Mouse (Mus musculus) neural tube, embryonic 14.5 days (tissue): ENCODE data around the gene D5Ertd579e. TPM values are rescaled to one million over a fixed set of nuclear protein-coding genes. Genes with fewer than 3 reads are reported as not detected.

Source experiments
- ATAC-seq: fragments of 200-750 bp; cut with Nextera tagmentation; 2 replicates; pipeline ENCODE4 v1.8.0; 2017; ENCODE audit warnings: low read depth, mild to moderate bottlenecking, moderate TSS enrichment, moderate library complexity
- H3K27ac ChIP-seq: fragments of 300-500 bp; sonication (generic); 2 replicates; pipeline ENCODE4 v1.5.1; 2014; ENCODE audit warnings: low read depth, mild to moderate bottlenecking, control low read depth, low read length, moderate library complexity, mixed read lengths
- H3K27me3 ChIP-seq: fragments of 300-500 bp; sonication (generic); 2 replicates; pipeline ENCODE4 v1.6.1; 2014; ENCODE audit warnings: low read length; ENCODE audit not compliant: control insufficient read depth, insufficient read depth
- H3K36me3 ChIP-seq: fragments of 300-500 bp; sonication (generic); 2 replicates; pipeline ENCODE4 v1.6.1; 2014; ENCODE audit warnings: low read length, mixed read lengths; ENCODE audit not compliant: control insufficient read depth, insufficient read depth
- H3K4me1 ChIP-seq: fragments of 300-500 bp; sonication (generic); 2 replicates; pipeline ENCODE4 v1.6.1; 2014; ENCODE audit warnings: low read length; ENCODE audit not compliant: control insufficient read depth, insufficient read depth
- H3K4me2 ChIP-seq: fragments of 300-500 bp; sonication (generic); 2 replicates; pipeline ENCODE4 v1.6.1; 2014; ENCODE audit warnings: mild to moderate bottlenecking, low read depth, low read length, control low read depth
- H3K4me3 ChIP-seq: fragments of 300-500 bp; sonication (generic); 2 replicates; pipeline ENCODE4 v1.5.1; 2014; ENCODE audit warnings: low read depth, low read length, control low read depth, mixed read lengths
- H3K9ac ChIP-seq: fragments of 300-500 bp; sonication (generic); replicated peaks from 2 replicates; pipeline ENCODE4 v1.6.1; 2014; ENCODE audit warnings: low read depth, mild to moderate bottlenecking, control low read depth, low read length, mixed read lengths
- H3K9me3 ChIP-seq: fragments of 300-500 bp; sonication (generic); 2 replicates; pipeline ENCODE4 v1.6.1; 2016; ENCODE audit warnings: low read length; ENCODE audit not compliant: control insufficient read depth
- WGBS: fragments of 180-500 bp; shearing (Covaris S2); extraction: QIAGEN DNeasy Blood & Tissue Kit; methylation state at CpG from one replicate; pipeline ENCODE4 v1.1.7; 2014; 5-methylcytosine and 5-hydroxymethylcytosine counted together
- polyA plus RNA-seq: library from polyadenylated mRNA; unstranded; fragments of >200 nt; fragmentation: Nextera tagmentation; extraction: Ambion mirVana; gene quantifications from 2 replicates; pipeline ENCODE4 v1.2.1, GENCODE M21; 2014

Gene D5Ertd579e
- polyA plus RNA-seq, 1 experiment from 2014 or later, result 46.8 TPM

- no peaks in the 10 kb centered on the region for H3K36me3 ChIP-seq
- H3K27ac ChIP-seq, result no peak overlapping the region
- H3K9ac ChIP-seq, result no peak overlapping the region
- H3K4me3 ChIP-seq, result no peak overlapping the region
- no peaks in the 10 kb centered on the region for H3K9me3 ChIP-seq
- H3K4me1 ChIP-seq, result no peaks in the 10 kb centered on the region
- no peaks in the 10 kb centered on the region for H3K27me3 ChIP-seq
- no peak for ATAC-seq
- 82% methylated on average over 7 of the region's 7 CpGs for WGBS
- no peak overlapping the region for H3K4me2 ChIP-seq
Measured at GRCm38 (mm10) chr5:36731901-36732652, 36.3 kb upstream of the D5Ertd579e start.

GRCm38 (mm10) chr5:36730689-36731088, 34.9 kb upstream of the D5Ertd579e start:
- no peak for ATAC-seq
- 67% methylated on average over 3 of the region's 3 CpGs for WGBS
- H3K4me3 ChIP-seq, result no peak overlapping the region
- H3K27me3 ChIP-seq, result no peaks in the 10 kb centered on the region
- no peak overlapping the region for H3K27ac ChIP-seq
- H3K4me2 ChIP-seq, result no peak overlapping the region
- H3K4me1 ChIP-seq, result no peaks in the 10 kb centered on the region
- H3K36me3 ChIP-seq, result no peaks in the 10 kb centered on the region
- H3K9ac ChIP-seq, result no peak overlapping the region
- H3K9me3 ChIP-seq, result no peaks in the 10 kb centered on the region

- Histone ChIP-seq H3K9me3 (no peaks in the 10 kb centered on the region), H3K27me3 (no peaks in the 10 kb centered on the region), H3K9ac (no peak overlapping the region), H3K4me1 (no peaks in the 10 kb centered on the region), H3K4me2 (no peak overlapping the region), H3K27ac (no peak overlapping the region), H3K4me3 (no peak overlapping the region), H3K36me3 (no peaks in the 10 kb centered on the region)
- ATAC-seq, result no peak
- 91% methylated on average over 2 of the region's 2 CpGs for WGBS
Measured at GRCm38 (mm10) chr5:36729923-36730322, 34.1 kb upstream of the D5Ertd579e start.

GRCm38 (mm10) chr5:36729086-36729473, 33.3 kb upstream of the D5Ertd579e start:
- H3K4me2 ChIP-seq, result no peak overlapping the region
- no peak overlapping the region for H3K9ac ChIP-seq
- H3K9me3 ChIP-seq, result no peaks in the 10 kb centered on the region
- no peak for ATAC-seq
- H3K4me3 ChIP-seq, result no peak overlapping the region
- H3K36me3 ChIP-seq, result no peaks in the 10 kb centered on the region
- H3K27ac ChIP-seq, result no peak overlapping the region
- no peaks in the 10 kb centered on the region for H3K4me1 ChIP-seq
- no peaks in the 10 kb centered on the region for H3K27me3 ChIP-seq
- 81% methylated on average over 4 of the region's 4 CpGs for WGBS

- no peak overlapping the region for H3K4me2 ChIP-seq
- no peaks in the 10 kb centered on the region for H3K27me3 ChIP-seq
- H3K36me3 ChIP-seq, result no peaks in the 10 kb centered on the region
- no peaks in the 10 kb centered on the region for H3K9me3 ChIP-seq
- H3K4me1 ChIP-seq, result no peaks in the 10 kb centered on the region
- no peak overlapping the region for H3K4me3 ChIP-seq
- ATAC-seq, result no peak
- WGBS, result 79% methylated on average over 8 of the region's 8 CpGs
- no peak overlapping the region for H3K9ac ChIP-seq
- H3K27ac ChIP-seq, result no peak overlapping the region
Measured at GRCm38 (mm10) chr5:36728403-36729085, 32.7 kb upstream of the D5Ertd579e start.

GRCm38 (mm10) chr5:36727776-36728175, 32.0 kb upstream of the D5Ertd579e start:
- H3K27me3 ChIP-seq, result no peaks in the 10 kb centered on the region
- 78% methylated on average over 7 of the region's 7 CpGs for WGBS
- no peak overlapping the region for H3K4me3 ChIP-seq
- no peak overlapping the region for H3K27ac ChIP-seq
- no peak overlapping the region for H3K4me2 ChIP-seq
- ATAC-seq, result no peak
- no peaks in the 10 kb centered on the region for H3K4me1 ChIP-seq
- no peaks in the 10 kb centered on the region for H3K36me3 ChIP-seq
- no peak overlapping the region for H3K9ac ChIP-seq
- no peaks in the 10 kb centered on the region for H3K9me3 ChIP-seq

- Histone ChIP-seq H3K27ac (no peak overlapping the region), H3K36me3 (no peaks in the 10 kb centered on the region), H3K4me1 (no peaks in the 10 kb centered on the region), H3K9me3 (no peaks in the 10 kb centered on the region), H3K27me3 (no peaks in the 10 kb centered on the region), H3K4me2 (no peak overlapping the region), H3K9ac (no peak overlapping the region), H3K4me3 (no peak overlapping the region)
- 66% methylated on average over 2 of the region's 2 CpGs for WGBS
- no peak for ATAC-seq
Measured at GRCm38 (mm10) chr5:36727136-36727535, 31.3 kb upstream of the D5Ertd579e start.

- no peak overlapping the region for H3K4me3 ChIP-seq
- no peak overlapping the region for H3K9ac ChIP-seq
- 75% methylated on average over 9 of the region's 9 CpGs for WGBS
- H3K4me2 ChIP-seq, result no peak overlapping the region
- no peak for ATAC-seq
- H3K4me1 ChIP-seq, result no peaks in the 10 kb centered on the region
- no peaks in the 10 kb centered on the region for H3K36me3 ChIP-seq
- no peak overlapping the region for H3K27ac ChIP-seq
- H3K27me3 ChIP-seq, result no peaks in the 10 kb centered on the region
- no peaks in the 10 kb centered on the region for H3K9me3 ChIP-seq
Measured at GRCm38 (mm10) chr5:36726387-36726801, 30.6 kb upstream of the D5Ertd579e start.

- no peaks in the 10 kb centered on the region for H3K9me3 ChIP-seq
Measured at GRCm38 (mm10) chr5:36725861-36726260, 30.0 kb upstream of the D5Ertd579e start.

More at GRCm38 (mm10) chr5:36725861-36726260, 30.0 kb upstream of the D5Ertd579e start:
- H3K9ac ChIP-seq, result no peak overlapping the region
- no peak overlapping the region for H3K4me2 ChIP-seq
- no peaks in the 10 kb centered on the region for H3K27me3 ChIP-seq
- 78% methylated on average over 12 of the region's 12 CpGs for WGBS
- no peaks in the 10 kb centered on the region for H3K36me3 ChIP-seq
- no peaks in the 10 kb centered on the region for H3K4me1 ChIP-seq
- ATAC-seq, result no peak
- no peak overlapping the region for H3K4me3 ChIP-seq
- H3K27ac ChIP-seq, result no peak overlapping the region
